Comparison of ENCODE assay signal across 20 mouse cellular contexts in the genomic region with DNA sequence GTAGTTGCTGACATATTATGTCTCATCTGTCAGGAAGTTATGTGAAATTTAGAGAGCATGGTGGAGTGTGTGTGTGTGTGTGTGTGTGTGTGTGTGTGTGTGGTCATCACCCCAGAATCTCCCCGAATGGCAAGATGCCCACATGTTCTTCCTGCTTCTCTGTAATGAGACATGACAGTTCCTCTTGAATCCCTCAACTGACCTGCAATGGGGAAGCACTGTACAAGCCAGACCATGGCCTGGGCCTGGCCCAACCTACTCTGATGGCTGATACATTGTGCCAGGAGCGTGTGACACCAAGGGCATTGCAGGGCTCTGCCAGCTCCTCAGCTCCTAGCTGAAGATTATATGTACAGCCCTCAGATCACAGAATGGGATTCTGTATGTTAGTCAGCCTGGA.
A peak's percentile ranks its signal among the peaks of the same experiment; 100 is the strongest.
DNase-seq lines count a peak whose midpoint lies in the region; ATAC-seq and TF ChIP-seq lines count a peak whose summit lies in the region.
"Had no signal": no experiment of that assay in that cellular context is flagged by ENCODE, and none has a peak within 500 bp of the region (broad histone marks: within the 10 kb centered on the region; RNA-seq: fewer than 3 reads in every experiment).

No protein-coding gene starts in this region.

- TF ChIP-seq CTCF in midbrain, postnatal 0 days (IDR thresholded peaks at IDR 0.05) = no peak

- peak; percentile 10 to 16 for DNase-seq in heart, adult 18-20 months
- DNase-seq in heart, postnatal 36 days = no peak
- DNase-seq in midbrain, postnatal 0 days (ENCODE audit: low spot score) = no peak
- no peak for DNase-seq in frontal cortex, postnatal 14 days (ENCODE audit: low spot score in 2 of 2)
- DNase-seq: adrenal gland, postnatal 10 days; kidney, adult 9 months; kidney, postnatal 36 days; liver, postnatal 0 days; lung, postnatal 4 days had no signal

- H3K4me2 ChIP-seq in midbrain, embryonic 16.5 days (ENCODE audit: low read length) = no peak overlapping the region
- no peak overlapping the region for H3K4me2 ChIP-seq in midbrain, postnatal 0 days (ENCODE audit: low read depth, low read length, poor library complexity, severe bottlenecking)
- H3K4me2 ChIP-seq: hindbrain, embryonic 14.5 days; midbrain, embryonic 12.5 days; neural tube, embryonic 15.5 days had no signal

- H3K9me3 ChIP-seq in midbrain, embryonic 16.5 days (replicated peaks; ENCODE audit: control insufficient read depth, low read length, poor library complexity, severe bottlenecking) = no peaks in the 10 kb centered on the region
- H3K9me3 ChIP-seq in midbrain, postnatal 0 days (ENCODE audit: low read length) = no peaks in the 10 kb centered on the region
- H3K9me3 ChIP-seq: embryonic facial prominence, embryonic 10.5 days; limb, embryonic 10.5 days; midbrain, embryonic 12.5 days; neural tube, embryonic 15.5 days had no signal

- H3K4me3 ChIP-seq in midbrain, embryonic 16.5 days (ENCODE audit: low read depth, low read length) = no peak overlapping the region
- H3K4me3 ChIP-seq in midbrain, postnatal 0 days (ENCODE audit: low read depth, low read length) = no peak overlapping the region
- H3K4me3 ChIP-seq: embryonic facial prominence, embryonic 10.5 days; left cerebral cortex, adult 2 months; limb, embryonic 10.5 days; midbrain, embryonic 12.5 days; neural tube, embryonic 15.5 days had no signal

- H3K4me1 ChIP-seq in midbrain, embryonic 16.5 days (ENCODE audit: control insufficient read depth, insufficient read depth, low read length) = no peaks in the 10 kb centered on the region
- no peaks in the 10 kb centered on the region for H3K4me1 ChIP-seq in midbrain, postnatal 0 days (ENCODE audit: insufficient read depth, low read length)
- H3K4me1 ChIP-seq: embryonic facial prominence, embryonic 10.5 days; limb, embryonic 10.5 days; midbrain, embryonic 12.5 days; neural tube, embryonic 15.5 days had no signal

- no peaks in the 10 kb centered on the region for H3K27me3 ChIP-seq in midbrain, embryonic 16.5 days (ENCODE audit: control insufficient read depth, insufficient read depth, low read depth, low read length)
- H3K27me3 ChIP-seq in midbrain, postnatal 0 days (ENCODE audit: insufficient read depth, low read length) = no peaks in the 10 kb centered on the region
- H3K27me3 ChIP-seq: midbrain, embryonic 12.5 days; neural tube, embryonic 15.5 days; Patski had no signal

- H3K27ac ChIP-seq in midbrain, embryonic 16.5 days (ENCODE audit: low read length) = no peak overlapping the region
- no peak overlapping the region for H3K27ac ChIP-seq in midbrain, postnatal 0 days (ENCODE audit: low read depth, low read length)
- H3K27ac ChIP-seq: embryonic facial prominence, embryonic 10.5 days; hindbrain, embryonic 14.5 days; left cerebral cortex, adult 2 months; limb, embryonic 10.5 days; midbrain, embryonic 12.5 days; neural tube, embryonic 15.5 days; stomach, postnatal 0 days had no signal

- no peaks in the 10 kb centered on the region for H3K36me3 ChIP-seq in midbrain, embryonic 16.5 days (ENCODE audit: control insufficient read depth, insufficient read depth, low read length)
- H3K36me3 ChIP-seq in midbrain, postnatal 0 days (ENCODE audit: insufficient read depth, low read length) = no peaks in the 10 kb centered on the region
- H3K36me3 ChIP-seq: embryonic facial prominence, embryonic 10.5 days; limb, embryonic 10.5 days; midbrain, embryonic 12.5 days; neural tube, embryonic 15.5 days had no signal

- 95% methylated on average over 2 of the region's 2 CpGs for WGBS in midbrain, embryonic 16.5 days
- WGBS in midbrain, postnatal 0 days = 95% methylated on average over 2 of the region's 2 CpGs

- intact Hi-C loops in heart, postnatal 36 days (cut with DNase I) = loop anchor here (5.0 kb wide), 3 partner anchors 141 to 746 kb away; no protein-coding TSS in a partner anchor

- H3K9ac ChIP-seq in midbrain, embryonic 16.5 days (ENCODE audit: low read depth, low read length) = no peak overlapping the region
- H3K9ac ChIP-seq in midbrain, postnatal 0 days (replicated peaks; ENCODE audit: low read length, poor library complexity, severe bottlenecking) = no peak overlapping the region
- H3K9ac ChIP-seq: hindbrain, embryonic 14.5 days; liver, postnatal 0 days; midbrain, embryonic 12.5 days; neural tube, embryonic 15.5 days had no signal

- ATAC-seq in midbrain, embryonic 16.5 days = 0 out of 2 replicates have a peak, but pooled peaks have one; percentile 39
- no peak for ATAC-seq in midbrain, postnatal 0 days (ENCODE audit: low FRiP score)
- peak; percentile 75 for ATAC-seq in granulocyte monocyte progenitor cell, adult 5-6 weeks (replicated peaks; ENCODE audit: poor library complexity, severe bottlenecking)
- ATAC-seq in frontal cortex, adult (ENCODE audit: low TSS enrichment) = no peak
- ATAC-seq: liver, postnatal 0 days; Patski had no signal

Comparison
In these comparisons a context has a peak if more than half of its experiments do, and no peak if none do; other contexts are left out.
1. DNase-seq: peak in heart, adult 18-20 months (2 of 2); none in heart, postnatal 36 days (0 of 2), midbrain, postnatal 0 days (single experiment) and frontal cortex, postnatal 14 days (0 of 2).
2. ATAC-seq: peak in midbrain, embryonic 16.5 days (single experiment) and granulocyte monocyte progenitor cell, adult 5-6 weeks (single experiment); none in midbrain, postnatal 0 days (single experiment) and frontal cortex, adult (single experiment).